Comparison of ENCODE assay signal across 9 mouse cellular contexts in genomic region chr2:166179457-166180101, GRCm38 (mm10). TPM values are rescaled to one million over a fixed set of nuclear protein-coding genes. Genes with fewer than 3 reads are reported as not detected.
DNase-seq lines count a peak whose midpoint lies in the region; ATAC-seq lines count a peak whose summit lies in the region.
"Had no signal": no experiment of that assay in that cellular context is flagged by ENCODE, and none has a peak within 500 bp of the region (broad histone marks: within the 10 kb centered on the region; RNA-seq: fewer than 3 reads in every experiment).

No protein-coding gene starts in this region.

- H3K36me3 ChIP-seq in embryonic facial prominence, embryonic 12.5 days: no peaks in the 10 kb centered on the region
- H3K36me3 ChIP-seq in hindbrain, embryonic 14.5 days (replicated peaks; ENCODE audit: control insufficient read depth, insufficient read depth): no peaks in the 10 kb centered on the region
- no peaks in the 10 kb centered on the region for H3K36me3 ChIP-seq in midbrain, embryonic 13.5 days
- H3K36me3 ChIP-seq: G1E had no signal

- no peaks in the 10 kb centered on the region for H3K27me3 ChIP-seq in embryonic facial prominence, embryonic 12.5 days
- H3K27me3 ChIP-seq in hindbrain, embryonic 14.5 days (ENCODE audit: control insufficient read depth, insufficient read depth, low read length): 0 out of 2 replicates have a peak, but pooled peaks cover 3% of the 10 kb centered on the region
- H3K27me3 ChIP-seq in midbrain, embryonic 13.5 days: peaks cover 9% of the 10 kb centered on the region

- peak; percentile 42 for ATAC-seq in embryonic facial prominence, embryonic 12.5 days (ENCODE audit: insufficient number of reproducible peaks, insufficient read depth, low FRiP score, low TSS enrichment)
- ATAC-seq in hindbrain, embryonic 14.5 days (ENCODE audit: low FRiP score): no peak
- ATAC-seq in midbrain, embryonic 13.5 days: no peak
- no peak for ATAC-seq in granulocyte monocyte progenitor cell, adult 5-6 weeks (replicated peaks; ENCODE audit: poor library complexity, severe bottlenecking)

- H3K4me3 ChIP-seq in embryonic facial prominence, embryonic 12.5 days: no peak overlapping the region
- no peak overlapping the region for H3K4me3 ChIP-seq in hindbrain, embryonic 14.5 days (replicated peaks; ENCODE audit: low read length)
- no peak overlapping the region for H3K4me3 ChIP-seq in midbrain, embryonic 13.5 days (replicated peaks)

- H3K27ac ChIP-seq in embryonic facial prominence, embryonic 12.5 days: peak overlapping the region; percentile 99
- H3K27ac ChIP-seq in hindbrain, embryonic 14.5 days: peak overlapping the region; percentile 6
- peak overlapping the region; percentile 69 for H3K27ac ChIP-seq in midbrain, embryonic 13.5 days

- peak overlapping the region; percentile 26; the same call in 1 of the 2 replicates for H3K4me2 ChIP-seq in embryonic facial prominence, embryonic 12.5 days (replicated peaks)
- no peak overlapping the region for H3K4me2 ChIP-seq in hindbrain, embryonic 14.5 days (replicated peaks)
- H3K4me2 ChIP-seq in midbrain, embryonic 13.5 days (replicated peaks): no peak overlapping the region

- WGBS in embryonic facial prominence, embryonic 12.5 days: 16% methylated on average over 4 of the region's 4 CpGs
- WGBS in hindbrain, embryonic 14.5 days: 43% methylated on average over 4 of the region's 4 CpGs
- WGBS in midbrain, embryonic 13.5 days: 33% methylated on average over 4 of the region's 4 CpGs

- peak; percentile 48 for DNase-seq in kidney, adult 9 months
- no peak for DNase-seq in kidney, adult 18-20 months
- no peak for DNase-seq in hindbrain, embryonic 14.5 days (ENCODE audit: low spot score)
- DNase-seq in right cerebral cortex, postnatal 25 days: no peak
- DNase-seq in cerebellum, adult 11-12 months: no peak

- H3K4me1 ChIP-seq in embryonic facial prominence, embryonic 12.5 days: peaks cover 57% of the 10 kb centered on the region
- H3K4me1 ChIP-seq in hindbrain, embryonic 14.5 days (replicated peaks; ENCODE audit: control insufficient read depth, insufficient read depth, low read length): peaks cover 28% of the 10 kb centered on the region
- peaks cover 39% of the 10 kb centered on the region for H3K4me1 ChIP-seq in midbrain, embryonic 13.5 days (replicated peaks)

- no peaks in the 10 kb centered on the region for H3K9me3 ChIP-seq in embryonic facial prominence, embryonic 12.5 days
- H3K9me3 ChIP-seq in hindbrain, embryonic 14.5 days (ENCODE audit: control insufficient read depth, low read length): no peaks in the 10 kb centered on the region
- H3K9me3 ChIP-seq in midbrain, embryonic 13.5 days: no peaks in the 10 kb centered on the region

- no peak overlapping the region for H3K9ac ChIP-seq in embryonic facial prominence, embryonic 12.5 days
- no peak overlapping the region for H3K9ac ChIP-seq in hindbrain, embryonic 14.5 days
- 0 out of 2 replicates have a peak overlapping the region, but pooled peaks have one; percentile 5 for H3K9ac ChIP-seq in midbrain, embryonic 13.5 days (replicated peaks)

RNA-seq across cellular contexts. Expression of gene Sulf2, which starts 24.1 kb away (rescaled TPM):
- 229 and 238 TPM in 2 replicates for polyA plus RNA-seq in embryonic facial prominence, embryonic 12.5 days (2016; fragmentation: Nextera tagmentation; extraction: Ambion mirVana)
- polyA plus RNA-seq in hindbrain, embryonic 14.5 days (2014; fragmentation: Nextera tagmentation; extraction: Ambion mirVana): 125 TPM in 2 replicates
- 60.7 and 73.4 TPM in 2 replicates for polyA plus RNA-seq in midbrain, embryonic 13.5 days (2015; fragmentation: Nextera tagmentation; extraction: Ambion mirVana)
- total RNA-seq in granulocyte monocyte progenitor cell, adult 5-6 weeks (2014; fragmentation: Nextera tagmentation): 0.26 and 1.1 TPM in 2 replicates
- total RNA-seq in granulocyte monocyte progenitor cell, adult 5-6 weeks (2017): 0.78 and 1.9 TPM in 2 replicates
- polyA plus RNA-seq: G1E had no signal

Comparison
In these comparisons a context has a peak if more than half of its experiments do, and no peak if none do; other contexts are left out.
1. H3K27ac ChIP-seq: peak in every context shown above with its lines; median percentile 99 in embryonic facial prominence, embryonic 12.5 days; 69 in midbrain, embryonic 13.5 days; 6 in hindbrain, embryonic 14.5 days.